Mouse (Mus musculus) stomach, embryonic 16.5 days (tissue): ENCODE measurements at regions not wholly inside any gene's neighbourhood (a gene's known extent, or its start where the extent isn't known, plus 50 kb on each side); places are given as distances from the start of the nearest gene placed in this dataset.
A peak's percentile ranks its signal among the peaks of the same experiment; 100 is the strongest.

Experiments used
- ATAC-seq: fragments of 200-750 bp; cut with Nextera tagmentation; 2 replicates; pipeline ENCODE4 v1.8.0; 2017; ENCODE audit warnings: moderate number of reproducible peaks, moderate TSS enrichment; ENCODE audit not compliant: insufficient read depth, low FRiP score
- H3K27ac ChIP-seq: fragments of 300-500 bp; sonication (generic); 2 replicates; pipeline ENCODE4 v1.5.1; 2014; ENCODE audit warnings: low read length
- H3K27me3 ChIP-seq: fragments of 300-500 bp; sonication (generic); 2 replicates; pipeline ENCODE4 v1.6.1; 2014; ENCODE audit warnings: low read length, control low read depth, mixed read lengths; ENCODE audit not compliant: control insufficient read depth, insufficient read depth
- H3K36me3 ChIP-seq: fragments of 300-500 bp; sonication (generic); 2 replicates; pipeline ENCODE4 v1.6.1; 2014; ENCODE audit warnings: low read length; ENCODE audit not compliant: control insufficient read depth, insufficient read depth
- H3K4me1 ChIP-seq: fragments of 300-500 bp; sonication (generic); 2 replicates; pipeline ENCODE4 v1.6.1; 2014; ENCODE audit warnings: low read length, control low read depth, mixed read lengths; ENCODE audit not compliant: control insufficient read depth, insufficient read depth
- H3K4me2 ChIP-seq: fragments of 300-500 bp; sonication (generic); 2 replicates; pipeline ENCODE4 v1.6.1; 2014; ENCODE audit warnings: low read depth, low read length, mixed read lengths
- H3K4me3 ChIP-seq: fragments of 300-500 bp; sonication (generic); replicated peaks from 2 replicates; pipeline ENCODE4 v1.5.1; 2014; ENCODE audit warnings: mild to moderate bottlenecking, low read length
- H3K9ac ChIP-seq: fragments of 300-500 bp; sonication (generic); 2 replicates; pipeline ENCODE4 v1.6.1; 2014; ENCODE audit warnings: low read length
- H3K9me3 ChIP-seq: fragments of 300-500 bp; sonication (generic); replicated peaks from 2 replicates; pipeline ENCODE4 v1.6.1; 2016; ENCODE audit warnings: low read length, control low read depth; ENCODE audit not compliant: control insufficient read depth
- WGBS: fragments of 180-500 bp; shearing (Covaris S2); extraction: QIAGEN DNeasy Blood & Tissue Kit; methylation state at CpG from one replicate; pipeline ENCODE4 v1.1.7; 2014; 5-methylcytosine and 5-hydroxymethylcytosine counted together

DNA sequence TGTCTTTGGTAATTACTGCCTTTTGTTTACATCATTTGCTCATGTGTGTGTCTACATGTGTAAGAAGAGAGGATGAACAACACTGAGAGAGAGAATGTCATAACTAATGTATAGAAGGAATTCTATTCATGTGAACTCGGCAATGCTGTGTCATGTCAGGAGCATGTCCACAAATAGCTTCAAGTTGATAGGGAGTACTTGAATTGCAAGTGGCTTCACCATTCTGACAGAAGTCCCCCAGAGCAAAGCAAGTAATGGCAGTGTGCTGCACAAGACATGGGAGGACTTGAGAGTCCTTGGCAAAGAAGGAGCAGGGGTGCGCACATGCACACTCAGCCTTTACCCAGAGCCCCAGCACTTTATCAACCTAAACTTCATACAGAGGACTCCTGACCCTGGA, 919.9 kb upstream of the Tenm2 start:
- H3K36me3 ChIP-seq, result no peaks in the 10 kb centered on the region
- WGBS, result 84% methylated on average over 2 of the region's 2 CpGs
- no peak overlapping the region for H3K4me2 ChIP-seq
- H3K27ac ChIP-seq, result no peak overlapping the region
- no peaks in the 10 kb centered on the region for H3K27me3 ChIP-seq
- no peak overlapping the region for H3K9ac ChIP-seq
- no peaks in the 10 kb centered on the region for H3K9me3 ChIP-seq
- no peak overlapping the region for H3K4me3 ChIP-seq
- no peak for ATAC-seq
- no peaks in the 10 kb centered on the region for H3K4me1 ChIP-seq

DNA sequence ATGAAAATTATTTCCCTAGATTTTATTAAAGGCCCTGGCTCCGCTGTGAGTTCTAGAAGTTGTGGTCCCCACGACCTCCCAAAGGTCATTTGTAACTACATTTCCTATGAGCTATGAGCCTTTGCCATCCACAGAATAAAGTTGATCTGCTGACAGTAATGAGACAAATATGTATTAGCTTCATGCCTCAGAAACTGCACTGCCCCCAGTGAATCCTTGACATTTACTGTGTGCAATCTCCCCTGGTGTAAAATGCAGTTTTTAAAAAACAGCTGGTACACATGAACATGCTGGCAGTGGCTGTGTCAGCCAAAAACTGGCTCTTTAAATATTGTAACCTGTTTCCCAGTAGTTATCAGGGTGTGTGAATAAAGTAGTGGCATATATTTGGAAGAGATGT, 907.7 kb upstream of the Tenm2 start:
- H3K36me3 ChIP-seq, result no peaks in the 10 kb centered on the region
- no peak overlapping the region for H3K4me3 ChIP-seq
- H3K9ac ChIP-seq, result no peak overlapping the region
- no peaks in the 10 kb centered on the region for H3K27me3 ChIP-seq
- 81% methylated on average over 2 of the region's 2 CpGs for WGBS
- H3K4me1 ChIP-seq, result no peaks in the 10 kb centered on the region
- no peak overlapping the region for H3K27ac ChIP-seq
- no peak for ATAC-seq
- no peaks in the 10 kb centered on the region for H3K9me3 ChIP-seq
- no peak overlapping the region for H3K4me2 ChIP-seq

DNA sequence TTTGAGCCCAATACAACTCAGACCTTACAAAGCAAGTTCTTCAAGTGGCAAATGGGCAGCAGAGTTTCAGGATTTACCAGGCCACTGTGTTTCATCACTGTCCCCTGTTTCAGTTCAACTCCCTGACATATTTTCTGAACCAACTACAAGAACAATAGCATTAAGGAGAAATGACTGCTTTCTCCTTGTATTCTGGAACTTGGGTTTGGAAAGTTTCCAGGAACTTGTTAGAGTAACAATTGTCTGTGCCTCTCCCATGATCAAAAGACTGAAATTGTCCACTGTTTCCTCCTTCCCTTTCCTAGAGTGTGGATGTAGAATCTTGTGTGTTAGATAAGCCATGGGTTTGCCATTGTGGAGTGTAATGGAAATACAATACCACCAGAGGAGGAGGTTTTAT, 893.1 kb upstream of the Tenm2 start:
- no peak for ATAC-seq
- no peaks in the 10 kb centered on the region for H3K4me1 ChIP-seq
- H3K9ac ChIP-seq, result no peak overlapping the region

DNA sequence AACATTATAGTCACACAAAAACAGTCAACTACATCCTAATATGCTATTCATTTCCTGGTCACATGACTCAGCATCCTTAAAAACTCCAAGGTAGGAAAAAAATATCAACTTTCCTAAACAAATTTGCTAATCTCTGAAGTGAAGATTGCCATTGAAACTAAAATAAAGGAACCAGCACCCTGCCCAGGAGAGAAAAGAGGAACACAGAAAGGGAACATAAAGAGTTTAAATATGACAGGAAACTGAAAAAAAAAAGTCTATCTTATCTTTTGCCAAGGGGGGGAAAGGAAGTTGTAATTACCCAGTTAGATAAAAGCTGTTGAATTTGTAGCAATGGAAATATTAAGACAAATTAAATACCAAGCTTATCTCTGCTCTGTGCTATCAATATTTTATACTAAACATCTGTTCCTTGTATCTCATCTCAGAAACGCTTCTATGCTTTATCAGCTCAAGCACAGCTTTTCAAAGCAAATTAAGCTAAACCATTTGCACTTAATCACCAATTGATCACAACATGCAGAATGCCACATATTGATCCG, 888.1 kb upstream of the Tenm2 start:
- Histone ChIP-seq H3K36me3 (no peaks in the 10 kb centered on the region), H3K4me3 (no peak overlapping the region), H3K4me1 (no peaks in the 10 kb centered on the region), H3K9ac (no peak overlapping the region), H3K27ac (no peak overlapping the region), H3K9me3 (no peaks in the 10 kb centered on the region), H3K4me2 (no peak overlapping the region), H3K27me3 (no peaks in the 10 kb centered on the region)
- no peak for ATAC-seq
- WGBS, result 54% methylated on average over 2 of the region's 2 CpGs

More for the DNA sequence above, 893.1 kb upstream of the Tenm2 start:
- Histone ChIP-seq H3K9me3 (no peaks in the 10 kb centered on the region), H3K4me2 (no peak overlapping the region), H3K36me3 (no peaks in the 10 kb centered on the region), H3K27me3 (no peaks in the 10 kb centered on the region), H3K4me3 (no peak overlapping the region), H3K27ac (no peak overlapping the region)

DNA sequence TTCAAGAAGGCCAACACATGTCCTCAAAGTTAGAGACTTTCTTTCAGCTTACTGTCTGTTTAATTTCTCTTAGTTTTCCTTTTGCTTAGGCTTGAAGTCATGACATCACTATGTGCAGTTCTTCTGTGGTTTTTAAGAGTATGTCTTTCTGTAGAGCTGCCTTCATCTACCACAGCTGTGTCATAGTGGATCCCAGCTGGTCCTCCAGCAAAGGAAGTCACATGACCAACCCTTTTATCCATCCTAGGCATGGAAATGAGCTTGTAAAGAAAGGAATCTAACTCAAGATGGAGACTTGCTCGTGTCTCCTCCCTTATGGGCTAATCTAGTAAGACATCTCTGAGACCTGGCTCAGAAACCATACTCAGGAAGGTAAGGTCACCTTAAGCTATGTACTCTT, 886.7 kb upstream of the Tenm2 start:
- no peak overlapping the region for H3K9ac ChIP-seq
- no peaks in the 10 kb centered on the region for H3K27me3 ChIP-seq
- H3K4me2 ChIP-seq, result no peak overlapping the region
- ATAC-seq, result no peak
- no peak overlapping the region for H3K4me3 ChIP-seq
- H3K9me3 ChIP-seq, result no peaks in the 10 kb centered on the region
- H3K27ac ChIP-seq, result no peak overlapping the region
- H3K36me3 ChIP-seq, result no peaks in the 10 kb centered on the region
- no peaks in the 10 kb centered on the region for H3K4me1 ChIP-seq
- WGBS, result 61% methylated on average over 1 of the region's 1 CpGs

DNA sequence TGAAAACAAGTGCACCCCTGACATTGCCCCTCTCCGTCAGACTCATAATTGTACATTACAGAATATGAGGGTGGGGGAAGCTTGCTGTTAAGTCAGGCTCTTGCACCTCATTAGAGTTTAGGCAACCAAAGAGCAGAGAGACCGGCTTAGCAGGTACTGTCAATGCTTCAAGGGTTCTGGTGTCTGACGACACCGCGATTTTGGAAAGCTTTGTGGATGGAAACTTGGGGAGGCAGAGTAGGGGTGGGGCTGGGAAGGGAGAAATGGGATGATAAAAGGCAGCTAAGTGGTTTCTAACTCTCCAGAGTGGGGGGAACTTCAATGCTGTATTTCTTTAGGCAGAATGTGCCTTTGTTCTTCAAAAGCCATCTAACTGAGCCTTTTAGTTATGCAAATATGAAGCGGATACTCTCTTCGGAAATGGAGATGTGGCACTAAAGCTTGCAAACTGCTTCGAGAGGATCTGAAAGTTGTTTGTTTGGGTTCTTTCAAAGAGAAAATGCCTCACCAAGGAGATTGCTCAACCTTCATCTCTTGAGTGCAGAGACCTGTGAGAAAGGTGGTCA, 885.4 kb upstream of the Tenm2 start:
- no peak for ATAC-seq
- no peaks in the 10 kb centered on the region for H3K36me3 ChIP-seq
- 33% methylated on average over 8 of the region's 8 CpGs for whole genome bisulfite sequencing
- H3K4me1 ChIP-seq, result no peaks in the 10 kb centered on the region
- no peaks in the 10 kb centered on the region for H3K27me3 ChIP-seq
- H3K9me3 ChIP-seq, result no peaks in the 10 kb centered on the region
- H3K4me3 ChIP-seq, result no peak overlapping the region
- no peak overlapping the region for H3K4me2 ChIP-seq
- H3K27ac ChIP-seq, result no peak overlapping the region
- no peak overlapping the region for H3K9ac ChIP-seq

DNA sequence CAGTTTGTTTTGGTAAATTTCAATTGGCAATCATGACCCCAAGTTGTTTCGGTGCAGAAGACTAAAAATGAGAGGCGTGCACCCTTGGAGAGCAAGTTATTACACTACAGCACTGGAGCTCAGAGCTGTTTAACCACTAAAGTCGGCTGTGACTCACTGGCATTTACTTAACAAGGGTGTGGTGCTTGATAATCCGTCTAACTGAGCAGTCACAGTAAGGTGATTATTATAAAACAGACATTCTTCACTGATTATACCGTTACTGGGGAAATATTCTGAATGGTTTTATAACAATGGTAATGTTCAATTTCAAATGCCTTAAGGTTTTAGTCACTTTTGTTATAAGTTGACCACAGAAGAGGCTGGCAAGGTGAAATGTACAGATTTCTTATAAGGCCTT, 882.0 kb upstream of the Tenm2 start:
- ATAC-seq, result 0 out of 2 replicates have a peak, but pooled peaks have one; percentile 56
- no peak overlapping the region for H3K4me2 ChIP-seq

DNA sequence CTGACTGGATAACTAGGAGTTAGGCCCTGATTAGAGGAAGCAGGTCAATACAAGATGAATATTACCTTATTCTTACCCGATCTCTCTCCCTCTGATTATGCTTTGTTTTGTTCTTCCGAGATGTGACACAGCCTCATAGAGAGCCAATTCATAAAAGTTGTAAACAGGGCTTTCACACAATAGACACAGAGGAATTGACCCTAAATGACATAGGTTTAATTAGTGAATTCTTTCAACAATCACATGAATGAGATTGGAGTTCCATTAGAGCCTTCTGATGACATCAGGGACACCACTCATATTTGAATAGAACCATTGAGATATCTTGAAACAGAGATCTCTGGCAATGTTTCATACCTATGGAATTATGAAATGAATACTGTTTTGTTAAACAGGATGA, 856.4 kb upstream of the Tenm2 start:
- Histone ChIP-seq H3K36me3 (no peaks in the 10 kb centered on the region), H3K9me3 (no peaks in the 10 kb centered on the region), H3K9ac (no peak overlapping the region), H3K4me1 (no peaks in the 10 kb centered on the region), H3K4me2 (no peak overlapping the region), H3K27me3 (no peaks in the 10 kb centered on the region), H3K4me3 (no peak overlapping the region), H3K27ac (no peak overlapping the region)
- 87% methylated on average over 2 of the region's 2 CpGs for WGBS
- no peak for ATAC-seq

More for the DNA sequence above, 882.0 kb upstream of the Tenm2 start:
- H3K27me3 ChIP-seq, result no peaks in the 10 kb centered on the region
- no peak overlapping the region for H3K9ac ChIP-seq
- 48% methylated on average over 5 of the region's 5 CpGs for WGBS
- H3K36me3 ChIP-seq, result no peaks in the 10 kb centered on the region
- H3K4me3 ChIP-seq, result no peak overlapping the region
- no peak overlapping the region for H3K27ac ChIP-seq
- no peaks in the 10 kb centered on the region for H3K9me3 ChIP-seq
- no peaks in the 10 kb centered on the region for H3K4me1 ChIP-seq

DNA sequence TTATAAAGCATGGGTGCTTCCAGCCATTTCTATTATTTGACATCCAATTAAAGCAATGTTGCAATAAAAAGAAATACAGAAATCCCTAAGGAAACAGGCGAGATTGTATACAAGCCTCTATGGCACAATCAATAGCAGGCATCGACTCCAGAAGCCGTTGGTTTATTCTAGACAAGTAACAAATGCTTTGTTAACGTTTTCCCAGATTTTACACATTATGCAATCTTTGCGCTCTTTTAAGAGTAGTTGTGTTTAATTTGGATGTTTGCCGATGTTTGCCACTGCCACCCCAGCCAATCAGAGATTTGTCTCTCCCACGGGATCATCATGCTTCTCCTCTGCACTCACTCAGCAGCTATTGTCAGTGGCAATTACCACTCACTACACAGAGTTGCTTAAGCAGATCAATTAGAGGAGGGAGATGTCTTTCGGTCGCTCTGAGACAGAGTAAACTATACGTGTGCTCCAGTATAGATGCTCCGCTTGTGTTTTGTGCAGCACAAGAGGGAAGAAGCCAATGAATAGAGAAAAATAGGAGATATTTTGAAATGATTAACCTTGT, 839.5 kb upstream of the Tenm2 start:
- ATAC-seq, result no peak

More for the DNA sequence above, 839.5 kb upstream of the Tenm2 start:
- Histone ChIP-seq H3K4me3 (no peak overlapping the region), H3K36me3 (no peaks in the 10 kb centered on the region), H3K27me3 (no peaks in the 10 kb centered on the region), H3K9ac (no peak overlapping the region), H3K27ac (no peak overlapping the region), H3K4me2 (no peak overlapping the region), H3K9me3 (no peaks in the 10 kb centered on the region), H3K4me1 (no peaks in the 10 kb centered on the region)
- 58% methylated on average over 11 of the region's 11 CpGs for WGBS
